Mouse (Mus musculus): Measurements from ENCODE around the gene Cfap74. TPM values are rescaled to one million over a fixed set of nuclear protein-coding genes. Genes with fewer than 3 reads are reported as not detected.

Gene Cfap74
- polyA plus RNA-seq, 1 experiment from 2014 or later = 4.5 TPM

DNA sequence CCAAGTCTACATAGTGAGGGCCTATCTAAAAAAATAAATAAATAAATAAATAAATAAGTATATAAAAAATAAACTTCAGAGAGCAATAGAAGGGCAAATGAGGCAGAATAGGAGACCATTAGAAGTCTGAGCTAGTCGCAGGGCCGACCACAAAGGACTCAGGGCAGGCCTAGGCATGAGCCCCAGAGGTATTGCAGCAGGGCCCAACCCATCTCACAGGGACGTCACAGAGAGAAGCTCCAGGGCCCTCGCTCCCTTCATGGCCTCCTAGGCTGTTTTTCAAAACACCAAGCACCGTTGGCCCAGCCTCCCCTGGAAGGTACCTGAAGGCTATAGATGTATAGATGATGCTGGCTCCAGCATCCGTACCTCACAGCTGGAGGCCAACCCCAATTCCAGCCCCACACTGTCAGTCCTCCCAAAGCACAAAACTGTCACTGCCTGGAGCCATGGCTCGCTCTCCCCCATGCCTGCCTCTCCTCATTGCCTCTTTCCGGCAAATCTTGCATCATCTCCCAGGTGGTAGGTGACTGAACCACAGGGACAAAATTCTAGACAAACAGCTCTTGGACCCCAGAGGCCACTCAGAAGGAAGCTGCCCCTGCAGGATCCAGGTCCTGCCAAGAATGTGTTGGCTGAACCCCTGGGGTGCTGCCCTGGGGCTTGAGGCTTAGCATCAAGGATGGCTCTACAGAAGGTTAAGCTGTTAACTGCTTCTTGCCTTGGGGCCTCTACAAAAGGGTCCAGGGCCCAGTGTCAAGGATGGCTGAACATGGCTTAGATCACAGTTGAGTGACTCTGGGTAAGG, 73.9 kb downstream of the Cfap74 start:
- no peaks in the 10 kb centered on the region for H3K9me3 ChIP-seq (ENCODE audit: control insufficient read depth, low read length)
- ATAC-seq = no peak
- 70% methylated on average over 8 of the region's 8 CpGs for whole genome bisulfite sequencing
- H3K4me3 ChIP-seq (ENCODE audit: low read length) = no peak overlapping the region
- H3K27me3 ChIP-seq (replicated peaks; ENCODE audit: control insufficient read depth, insufficient read depth, low read length) = no peaks in the 10 kb centered on the region
- no peak overlapping the region for H3K9ac ChIP-seq (ENCODE audit: low read depth, low read length)
- no peak overlapping the region for H3K4me2 ChIP-seq (ENCODE audit: low read length)
- 0 out of 2 replicates have a peak, but pooled peaks cover 2% of the 10 kb centered on the region for H3K4me1 ChIP-seq (ENCODE audit: control insufficient read depth, insufficient read depth, low read depth, low read length)
- no peak overlapping the region for H3K27ac ChIP-seq (ENCODE audit: low read depth, low read length)
- H3K36me3 ChIP-seq (ENCODE audit: control insufficient read depth, insufficient read depth, low read length) = no peaks in the 10 kb centered on the region

GRCm38 (mm10) chr4:155485521-155485920, 76.5 kb downstream of the Cfap74 start:
- 84% methylated on average over 3 of the region's 3 CpGs for WGBS
- Histone ChIP-seq H3K4me3 (ENCODE audit: low read length) (no peak overlapping the region), H3K9me3 (ENCODE audit: control insufficient read depth, low read length) (no peaks in the 10 kb centered on the region), H3K4me1 (ENCODE audit: control insufficient read depth, insufficient read depth, low read depth, low read length) (peaks cover 14% of the 10 kb centered on the region), H3K9ac (ENCODE audit: low read depth, low read length) (no peak overlapping the region), H3K36me3 (ENCODE audit: control insufficient read depth, insufficient read depth, low read length) (no peaks in the 10 kb centered on the region), H3K27me3 (replicated peaks; ENCODE audit: control insufficient read depth, insufficient read depth, low read length) (no peaks in the 10 kb centered on the region), H3K27ac (ENCODE audit: low read depth, low read length) (no peak overlapping the region), H3K4me2 (ENCODE audit: low read length) (no peak overlapping the region)
- no peak for ATAC-seq

GRCm38 (mm10) chr4:155487746-155488145, 78.8 kb downstream of the Cfap74 start:
- Histone ChIP-seq H3K9ac (ENCODE audit: low read depth, low read length) (no peak overlapping the region), H3K9me3 (ENCODE audit: control insufficient read depth, low read length) (no peaks in the 10 kb centered on the region), H3K27me3 (replicated peaks; ENCODE audit: control insufficient read depth, insufficient read depth, low read length) (no peaks in the 10 kb centered on the region), H3K27ac (ENCODE audit: low read depth, low read length) (0 out of 2 replicates have a peak overlapping the region, but pooled peaks have one; percentile 34), H3K4me1 (ENCODE audit: control insufficient read depth, insufficient read depth, low read depth, low read length) (peaks cover 14% of the 10 kb centered on the region), H3K36me3 (ENCODE audit: control insufficient read depth, insufficient read depth, low read length) (no peaks in the 10 kb centered on the region), H3K4me3 (ENCODE audit: low read length) (no peak overlapping the region), H3K4me2 (ENCODE audit: low read length) (no peak overlapping the region)
- 47% methylated on average over 3 of the region's 3 CpGs for WGBS
- ATAC-seq = no peak

GRCm38 (mm10) chr4:155488232-155489025, 79.4 kb downstream of the Cfap74 start:
- ATAC-seq = 0 out of 2 replicates have a peak, but pooled peaks have one; percentile 13
- Histone ChIP-seq H3K4me2 (ENCODE audit: low read length) (no peak overlapping the region), H3K4me1 (ENCODE audit: control insufficient read depth, insufficient read depth, low read depth, low read length) (peaks cover 17% of the 10 kb centered on the region), H3K27ac (ENCODE audit: low read depth, low read length) (peak overlapping the region; percentile 72), H3K9me3 (ENCODE audit: control insufficient read depth, low read length) (no peaks in the 10 kb centered on the region), H3K9ac (ENCODE audit: low read depth, low read length) (peak overlapping the region; percentile 35), H3K36me3 (ENCODE audit: control insufficient read depth, insufficient read depth, low read length) (no peaks in the 10 kb centered on the region), H3K4me3 (ENCODE audit: low read length) (no peak overlapping the region), H3K27me3 (replicated peaks; ENCODE audit: control insufficient read depth, insufficient read depth, low read length) (no peaks in the 10 kb centered on the region)
- 75% methylated on average over 8 of the region's 8 CpGs for WGBS

DNA sequence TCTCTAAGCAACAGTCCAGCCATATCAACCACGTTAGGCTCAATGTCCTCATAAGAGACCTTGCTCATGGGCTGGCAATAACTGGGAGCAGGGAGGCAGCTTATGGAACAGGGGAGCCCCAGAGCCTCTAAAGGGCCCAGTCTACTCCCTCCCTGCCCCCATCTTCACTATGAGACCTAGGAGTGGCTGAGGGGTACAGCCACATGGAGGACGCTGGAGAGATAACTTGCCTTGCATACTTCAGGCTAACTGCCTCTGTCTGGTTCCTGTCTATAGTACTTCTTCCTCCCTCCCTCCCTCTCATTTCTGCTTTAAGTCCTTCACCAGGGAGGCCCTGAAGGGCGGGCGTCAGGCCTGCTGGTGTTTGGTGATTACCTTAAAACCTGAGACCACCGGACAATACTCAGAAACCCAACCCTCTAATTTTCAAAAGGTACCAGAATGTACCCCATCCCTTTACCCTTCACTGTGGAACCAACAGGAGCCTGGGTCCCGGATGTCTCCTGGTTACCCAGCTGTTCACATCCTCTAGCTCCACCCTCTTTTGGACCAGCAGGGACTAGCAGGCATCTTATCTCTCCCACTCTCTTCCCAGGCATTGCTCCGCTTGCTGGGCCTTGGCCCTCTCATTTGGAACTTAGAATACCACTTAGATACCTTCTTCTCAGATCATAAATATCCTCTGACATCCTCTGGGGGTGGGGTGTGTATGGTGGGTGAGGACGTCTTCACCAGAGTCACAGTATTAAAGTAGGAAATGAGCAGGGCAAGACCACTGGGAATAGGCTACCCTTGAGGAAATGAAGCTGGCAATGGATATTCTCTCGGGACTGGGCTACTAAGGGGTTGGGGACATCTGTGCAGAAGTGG, 80.3 kb downstream of the Cfap74 start:
- peaks cover 26% of the 10 kb centered on the region for H3K4me1 ChIP-seq (ENCODE audit: control insufficient read depth, insufficient read depth, low read depth, low read length)
- no peak for ATAC-seq
- H3K36me3 ChIP-seq (ENCODE audit: control insufficient read depth, insufficient read depth, low read length) = no peaks in the 10 kb centered on the region
- no peaks in the 10 kb centered on the region for H3K9me3 ChIP-seq (ENCODE audit: control insufficient read depth, low read length)
- 83% methylated on average over 9 of the region's 9 CpGs for WGBS
- H3K27ac ChIP-seq (ENCODE audit: low read depth, low read length) = no peak overlapping the region; the same call in 1 of the 2 replicates
- no peak overlapping the region for H3K4me3 ChIP-seq (ENCODE audit: low read length)
- H3K27me3 ChIP-seq (replicated peaks; ENCODE audit: control insufficient read depth, insufficient read depth, low read length) = no peaks in the 10 kb centered on the region
- no peak overlapping the region for H3K9ac ChIP-seq (ENCODE audit: low read depth, low read length)
- H3K4me2 ChIP-seq (ENCODE audit: low read length) = no peak overlapping the region

DNA sequence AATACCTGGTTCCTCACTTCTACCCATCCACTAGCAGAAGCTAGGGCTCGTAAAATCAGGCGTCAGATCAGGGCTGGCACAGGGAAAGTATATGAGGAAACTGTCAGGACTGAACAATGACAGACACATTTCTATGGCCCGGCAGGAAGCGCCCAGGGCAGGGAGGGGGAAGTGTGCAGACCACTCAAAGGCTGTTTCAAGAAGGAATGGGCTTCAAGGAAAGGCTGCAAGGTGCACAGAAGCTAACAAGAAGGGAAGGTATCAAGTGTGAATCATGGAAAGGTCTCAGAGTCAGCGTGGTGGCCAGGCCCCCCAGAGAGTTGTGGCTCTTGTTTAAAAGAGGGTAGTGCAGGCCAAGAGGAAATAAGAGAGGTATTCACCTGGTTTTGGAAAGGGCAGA, 81.5 kb downstream of the Cfap74 start:
- Histone ChIP-seq H3K9ac (ENCODE audit: low read depth, low read length) (peak overlapping the region; percentile 100), H3K27ac (ENCODE audit: low read depth, low read length) (peak overlapping the region; percentile 95), H3K27me3 (replicated peaks; ENCODE audit: control insufficient read depth, insufficient read depth, low read length) (no peaks in the 10 kb centered on the region), H3K4me1 (ENCODE audit: control insufficient read depth, insufficient read depth, low read depth, low read length) (peaks cover 30% of the 10 kb centered on the region), H3K36me3 (ENCODE audit: control insufficient read depth, insufficient read depth, low read length) (no peaks in the 10 kb centered on the region), H3K4me3 (ENCODE audit: low read length) (peak overlapping the region; percentile 98), H3K9me3 (ENCODE audit: control insufficient read depth, low read length) (no peaks in the 10 kb centered on the region), H3K4me2 (ENCODE audit: low read length) (peak overlapping the region; percentile 83)
- ATAC-seq = 0 out of 2 replicates have a peak, but pooled peaks have one; percentile 4
- 16% methylated on average over 5 of the region's 5 CpGs for WGBS

GRCm38 (mm10) chr4:155490990-155491504, 82.1 kb downstream of the Cfap74 start, which contains the start of gene Gnb1:
Gnb1 (plus strand) TSS chr4:155491361.
- peak within 1 kb of the TSS; percentile 100 for H3K9ac ChIP-seq (ENCODE audit: low read depth, low read length)
- WGBS = under 1% methylated on average over 30 of the region's 60 CpGs
- H3K4me2 ChIP-seq (ENCODE audit: low read length) = peak within 1 kb of the TSS; percentile 85
- no peaks in the 10 kb centered on the region for H3K27me3 ChIP-seq (replicated peaks; ENCODE audit: control insufficient read depth, insufficient read depth, low read length)
- H3K36me3 ChIP-seq (ENCODE audit: control insufficient read depth, insufficient read depth, low read length) = no peaks in the 10 kb centered on the region
- ATAC-seq = peak; percentile 83
- peak within 1 kb of the TSS; percentile 95 for H3K27ac ChIP-seq (ENCODE audit: low read depth, low read length)
- H3K4me3 ChIP-seq (ENCODE audit: low read length) = peak within 1 kb of the TSS; percentile 98
- H3K4me1 ChIP-seq (ENCODE audit: control insufficient read depth, insufficient read depth, low read depth, low read length) = peaks cover 34% of the 10 kb centered on the region
- no peaks in the 10 kb centered on the region for H3K9me3 ChIP-seq (ENCODE audit: control insufficient read depth, low read length)

DNA sequence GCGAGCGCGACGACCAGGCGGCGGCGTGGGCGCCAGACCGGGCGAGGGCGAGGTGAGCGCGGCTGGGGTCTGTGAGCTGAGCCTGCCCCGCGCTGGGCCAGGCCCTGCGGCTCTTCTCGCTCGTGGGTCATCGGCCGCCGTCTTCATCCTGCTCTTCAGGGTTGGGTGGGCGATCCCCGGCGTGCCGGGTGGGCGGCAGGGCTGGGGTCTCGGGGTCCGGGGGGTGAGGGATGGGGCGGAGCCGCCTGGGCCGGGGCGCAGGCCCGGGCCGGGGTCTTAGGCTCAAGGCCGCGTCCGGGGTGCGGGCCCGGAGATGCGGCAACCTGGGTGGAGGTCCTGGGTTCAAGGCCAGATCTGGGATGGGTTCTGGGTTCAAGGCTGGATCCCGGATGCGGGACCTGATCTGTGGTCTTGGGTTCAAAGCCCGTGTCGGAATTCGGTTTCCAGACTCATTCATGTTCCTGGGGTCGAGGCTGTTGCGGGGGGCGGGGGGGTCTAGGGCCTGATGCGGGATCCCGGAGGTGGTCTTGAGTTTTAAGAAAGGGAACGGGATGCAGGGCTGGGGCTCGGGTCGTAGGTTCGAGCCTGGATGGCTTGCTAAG, 82.6 kb downstream of the Cfap74 start:
- Histone ChIP-seq H3K9ac (ENCODE audit: low read depth, low read length) (peak overlapping the region; percentile 100), H3K4me2 (ENCODE audit: low read length) (peak overlapping the region; percentile 85; the same call in 1 of the 2 replicates), H3K27me3 (replicated peaks; ENCODE audit: control insufficient read depth, insufficient read depth, low read length) (no peaks in the 10 kb centered on the region), H3K4me3 (ENCODE audit: low read length) (peak overlapping the region; percentile 98), H3K36me3 (ENCODE audit: control insufficient read depth, insufficient read depth, low read length) (no peaks in the 10 kb centered on the region), H3K4me1 (ENCODE audit: control insufficient read depth, insufficient read depth, low read depth, low read length) (peaks cover 34% of the 10 kb centered on the region), H3K27ac (ENCODE audit: low read depth, low read length) (peak overlapping the region; percentile 95), H3K9me3 (ENCODE audit: control insufficient read depth, low read length) (no peaks in the 10 kb centered on the region)
- WGBS = under 1% methylated on average over 35 of the region's 54 CpGs
- ATAC-seq = peak; percentile 61

All from hindbrain, embryonic 16.5 days (tissue).